Mouse (Mus musculus): ENCODE results near the gene Hspb1.

DNA sequence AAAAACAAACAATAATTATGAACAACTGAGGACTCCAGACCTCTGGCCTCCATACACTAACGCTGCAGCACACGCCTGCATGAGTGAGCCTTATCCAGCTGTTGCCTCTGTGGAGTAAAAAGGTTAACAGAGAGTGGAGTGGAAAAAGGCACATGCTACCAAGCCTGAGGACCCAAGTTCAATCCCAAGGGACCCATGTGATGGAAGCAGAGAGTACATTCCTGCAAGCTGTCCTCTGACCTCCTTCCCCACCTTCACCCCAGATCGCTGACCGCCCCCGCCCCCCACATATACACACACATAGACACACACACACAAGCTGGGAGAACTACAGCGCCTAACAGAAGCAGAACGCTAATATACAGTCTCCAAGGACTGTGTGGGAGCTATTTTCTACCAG lies 36.2 kb downstream of the Hspb1 start:
- TF ChIP-seq GATA1 (IDR thresholded peaks at IDR 0.05; ENCODE audit: borderline replicate concordance, low read length) (no peak), FLI1 (IDR thresholded peaks at IDR 0.05; ENCODE audit: low read length) (no peak)

Data from megakaryocyte, embryonic 14.5 days (primary cell).